ENCODE assay signal across 16 mouse cellular contexts in genomic region chr2:126416772-126417171, GRCm38 (mm10).
"Had no signal": no experiment of that assay in that cellular context is flagged by ENCODE, and none has a peak within 500 bp of the region (broad histone marks: within the 10 kb centered on the region; RNA-seq: fewer than 3 reads in every experiment).

No protein-coding gene starts in this region.

- H3K27me3 ChIP-seq: neural tube, embryonic 13.5 days; neural tube, embryonic 15.5 days; stomach, embryonic 15.5 days had no signal

- H3K27ac ChIP-seq: neural tube, embryonic 13.5 days; neural tube, embryonic 15.5 days; stomach, embryonic 15.5 days; stomach, postnatal 0 days had no signal

- DNase-seq: retina, postnatal 1 day; right cerebral cortex, adult 18-20 months; right cerebral cortex, postnatal 14 days; right cerebral cortex, postnatal 25 days; right cerebral cortex, postnatal 4 days; spleen, adult 18-20 months; thymus, adult 18-20 months; thymus, adult 2 months; thymus, postnatal 14 days; thymus, postnatal 25 days; thymus, postnatal 36 days; thymus, postnatal 4 days had no signal

- H3K4me1 ChIP-seq: neural tube, embryonic 13.5 days; neural tube, embryonic 15.5 days; stomach, embryonic 15.5 days had no signal

- H3K4me3 ChIP-seq: neural tube, embryonic 13.5 days; neural tube, embryonic 15.5 days; stomach, embryonic 15.5 days had no signal

- H3K9ac ChIP-seq: neural tube, embryonic 13.5 days; neural tube, embryonic 15.5 days; stomach, embryonic 15.5 days had no signal

- H3K4me2 ChIP-seq: neural tube, embryonic 13.5 days; neural tube, embryonic 15.5 days; stomach, embryonic 15.5 days had no signal

- H3K9me3 ChIP-seq: neural tube, embryonic 13.5 days; neural tube, embryonic 15.5 days; stomach, embryonic 15.5 days had no signal

- H3K36me3 ChIP-seq: neural tube, embryonic 13.5 days; neural tube, embryonic 15.5 days; stomach, embryonic 15.5 days had no signal
